Mouse (Mus musculus): ENCODE data around the gene Xpo6.
A peak's percentile ranks its signal among the peaks of the same experiment; 100 is the strongest.

Xpo6 gene

GRCm38 (mm10) chr7:126191471-126191870 is 8.8 kb downstream of the Xpo6 start:
- no peak for DNase-seq

GRCm38 (mm10) chr7:126189517-126189916 is 10.8 kb downstream of the Xpo6 start:
- DNase-seq, result no peak

- DNase-seq, result no peak
Measured at GRCm38 (mm10) chr7:126185999-126186398, 14.3 kb downstream of the Xpo6 start.

- DNase-seq, result no peak
Measured at GRCm38 (mm10) chr7:126183583-126183982, 16.7 kb downstream of the Xpo6 start.

GRCm38 (mm10) chr7:126181487-126181886 is 18.8 kb downstream of the Xpo6 start:
- DNase-seq, result no peak

DNA sequence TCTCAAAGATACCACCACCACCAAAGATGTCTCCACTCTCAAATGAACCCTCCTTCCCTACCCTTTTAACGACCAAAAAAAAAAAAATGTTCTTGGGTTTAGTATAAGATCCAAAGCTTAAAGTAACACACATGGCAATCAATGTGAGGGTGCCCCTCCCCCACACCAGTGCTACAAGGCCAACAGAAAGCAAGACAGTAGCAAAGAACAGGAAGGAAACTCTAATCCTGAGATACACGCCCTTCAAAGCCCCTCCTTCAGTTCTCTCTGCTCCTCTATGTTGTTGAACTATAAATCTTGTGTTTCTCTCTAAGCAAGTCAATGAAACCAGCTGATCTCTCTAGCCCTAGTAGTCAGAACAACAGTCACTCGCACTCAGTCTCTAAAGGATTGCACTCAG is 19.3 kb downstream of the Xpo6 start:
- DNase-seq, result no peak

DNA sequence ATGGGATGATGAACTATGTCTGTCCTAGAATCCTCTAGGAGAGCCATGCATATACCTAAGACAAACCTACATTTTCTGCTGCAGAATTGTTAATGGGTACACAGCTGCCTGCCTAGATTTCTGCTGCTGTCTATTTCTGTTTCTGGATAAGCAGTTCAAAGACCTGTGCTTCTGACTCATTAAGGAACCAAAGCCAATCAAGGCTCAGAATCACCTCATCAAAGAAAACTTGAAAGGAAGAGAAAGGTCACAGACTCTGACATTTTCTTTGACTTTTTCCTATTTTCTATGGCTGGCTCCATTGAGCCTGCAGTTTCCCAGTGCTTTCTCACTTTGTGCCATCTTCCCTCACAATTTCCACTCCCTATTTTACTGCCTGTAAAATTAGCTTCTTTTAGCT is 21.5 kb downstream of the Xpo6 start:
- no peak for DNase-seq

DNA sequence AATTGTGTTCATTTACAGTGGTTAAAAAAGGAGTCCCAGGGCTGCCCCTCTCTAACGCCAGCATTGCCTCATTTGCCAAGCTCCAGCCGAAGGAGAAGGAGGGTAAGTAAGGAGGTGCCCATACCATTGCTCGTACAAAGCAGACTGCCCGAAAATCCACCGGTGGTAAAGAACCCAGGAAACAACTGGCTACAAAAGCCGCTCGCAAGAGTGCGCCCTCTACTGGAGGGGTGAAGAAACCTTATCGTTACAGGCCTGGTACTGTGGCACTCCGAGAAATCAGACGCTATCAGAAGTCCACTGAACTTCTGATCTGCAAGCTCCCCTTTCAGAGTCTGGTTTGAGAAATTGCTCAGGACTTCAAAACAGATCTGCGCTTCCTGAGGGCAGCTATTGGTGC is 24.3 kb downstream of the Xpo6 start:
- DNase-seq, result no peak

DNA sequence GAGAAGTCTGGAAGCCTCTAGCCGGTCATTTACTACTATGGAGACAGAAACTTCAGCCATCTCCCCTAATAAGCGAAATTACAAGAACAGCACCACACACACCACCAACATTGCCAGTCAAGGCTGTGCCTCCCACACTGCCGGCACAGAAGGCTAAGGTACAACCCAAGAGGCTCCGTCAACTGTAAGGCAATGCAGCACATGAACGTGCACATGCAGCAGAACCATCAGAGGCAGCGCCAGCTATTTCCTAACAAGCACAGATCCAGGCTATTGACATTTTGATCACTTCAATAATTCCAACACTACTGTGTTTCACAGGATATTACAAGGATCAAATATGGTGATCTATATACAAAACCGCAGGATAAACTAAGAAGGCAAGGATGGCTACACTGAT is 24.8 kb downstream of the Xpo6 start:
- DNase-seq, result no peak

DNA sequence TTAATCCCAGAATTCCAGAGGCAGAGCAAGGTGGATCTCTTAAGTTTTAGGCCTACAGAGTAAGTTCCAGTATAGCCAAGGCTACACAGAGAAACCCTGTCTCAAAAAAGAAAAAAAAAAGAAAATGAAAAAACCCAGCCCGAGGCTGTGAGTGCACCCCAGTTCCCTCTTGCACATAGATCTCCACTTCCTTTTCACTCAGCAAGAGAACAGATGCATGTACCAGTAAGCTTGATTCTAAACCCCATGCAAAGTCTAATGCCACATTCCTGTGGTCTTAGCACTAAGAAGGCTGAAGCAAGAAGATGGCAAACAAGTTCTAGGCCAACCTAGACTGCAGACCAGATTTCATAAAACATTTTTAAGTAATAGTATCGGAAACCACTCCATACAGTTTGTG is 25.4 kb downstream of the Xpo6 start:
- DNase-seq, result no peak

- peak; percentile 71 for DNase-seq
Measured at GRCm38 (mm10) chr7:126172001-126172400, 28.3 kb downstream of the Xpo6 start.

GRCm38 (mm10) chr7:126168584-126168983 is 31.7 kb downstream of the Xpo6 start:
- no peak for DNase-seq

DNA sequence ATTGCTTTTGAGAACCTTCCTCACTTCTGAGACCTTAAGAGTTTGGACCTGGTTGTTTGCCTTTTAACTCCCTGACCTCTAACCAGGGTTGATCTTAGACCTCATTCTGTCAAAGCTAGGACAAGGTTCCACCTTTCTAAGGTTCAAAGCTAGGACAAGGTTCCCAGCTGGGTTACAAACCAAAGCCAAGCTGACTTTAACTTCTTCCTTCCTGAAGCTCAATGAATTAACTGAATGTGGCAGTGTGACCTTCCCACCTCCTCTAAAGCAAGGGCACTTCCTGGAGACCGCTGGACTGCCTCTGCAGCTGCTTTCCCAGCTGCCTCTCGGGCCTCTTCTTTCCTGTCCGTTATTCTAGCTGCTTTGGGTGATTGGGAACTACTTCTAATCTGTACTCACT is 32.9 kb downstream of the Xpo6 start:
- DNase-seq, result peak; percentile 26

- no peak for DNase-seq
Measured at GRCm38 (mm10) chr7:126166571-126166970, 33.7 kb downstream of the Xpo6 start.

DNA sequence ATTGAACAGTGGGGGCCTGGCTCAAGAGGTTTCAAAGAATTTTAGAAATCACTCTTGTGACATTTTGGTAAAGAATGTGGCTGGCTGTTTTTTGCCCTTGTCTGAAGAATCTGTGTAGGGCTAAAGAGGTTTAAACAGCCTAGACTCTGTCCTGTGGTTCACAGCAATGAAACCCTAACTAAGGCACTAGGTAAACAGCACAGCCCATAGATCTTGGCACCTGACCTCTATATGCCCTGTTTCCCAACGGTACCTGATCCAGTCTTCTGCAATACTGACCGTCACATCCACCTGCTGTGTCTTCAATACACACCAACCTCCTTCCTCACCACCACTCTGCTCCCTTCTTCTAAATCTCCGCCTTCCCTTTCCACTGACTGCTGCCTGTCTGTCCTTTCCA is 42.1 kb downstream of the Xpo6 start:
- no peak for DNase-seq

DNA sequence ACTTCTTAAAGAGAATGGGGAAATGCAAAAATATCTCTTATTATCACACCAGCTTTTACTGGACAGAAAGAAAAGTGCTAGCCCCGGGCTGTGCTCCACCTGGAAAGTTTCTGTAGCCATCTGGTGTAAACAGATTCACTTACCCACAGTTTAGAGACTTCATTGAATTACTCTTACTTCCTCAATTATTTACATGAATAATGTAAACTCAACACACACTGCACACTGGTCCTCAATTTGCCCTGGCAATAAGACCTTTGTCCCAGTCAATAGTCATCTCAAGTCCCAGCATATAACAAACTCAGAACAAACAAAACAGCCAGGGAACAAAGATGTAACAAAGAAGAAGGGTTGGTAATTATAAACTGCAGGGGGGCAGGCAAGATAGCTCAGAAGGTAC is 44.6 kb downstream of the Xpo6 start:
- DNase-seq, result no peak

GRCm38 (mm10) chr7:126154731-126155130 is 45.6 kb downstream of the Xpo6 start:
- DNase-seq, result no peak

DNA sequence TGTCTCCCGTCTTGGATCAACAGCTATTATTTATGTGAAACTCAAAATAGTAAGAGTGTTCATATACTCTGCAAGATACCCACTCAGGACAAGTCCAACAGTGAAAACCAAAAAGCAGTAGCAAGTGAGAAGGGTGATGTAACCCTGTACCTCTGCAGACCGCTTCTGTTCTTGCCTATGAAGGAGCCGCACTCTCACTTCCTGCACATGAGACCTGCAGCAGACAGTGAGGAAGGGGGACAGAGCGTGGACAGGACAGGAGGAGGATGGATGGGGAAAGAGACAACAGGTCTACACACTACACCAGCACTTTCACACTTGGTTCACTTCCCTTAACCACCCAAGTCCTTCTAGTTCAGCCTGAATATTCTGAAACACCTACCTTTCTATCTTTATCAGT is 48.0 kb downstream of the Xpo6 start:
- DNase-seq, result no peak

DNA sequence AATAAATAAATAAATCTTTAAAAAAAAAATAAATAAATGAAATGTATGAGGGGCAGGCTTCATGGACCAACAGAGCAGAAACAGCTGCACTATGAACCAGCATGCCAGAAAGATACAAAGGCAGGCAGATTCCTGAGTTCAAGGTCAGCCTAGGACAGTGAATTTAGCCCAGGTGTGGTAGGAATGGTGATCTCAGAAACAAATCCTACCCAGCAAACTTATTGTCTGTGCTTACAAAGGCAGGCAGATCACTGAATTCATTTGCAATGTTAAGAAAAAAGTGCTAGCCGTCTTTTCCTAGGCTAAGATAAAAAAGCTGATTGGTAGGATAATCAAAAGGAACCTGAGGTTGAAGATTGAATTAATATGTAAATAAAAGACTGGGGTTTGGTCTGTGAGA is 54.1 kb downstream of the Xpo6 start:
- DNase-seq, result no peak

DNA sequence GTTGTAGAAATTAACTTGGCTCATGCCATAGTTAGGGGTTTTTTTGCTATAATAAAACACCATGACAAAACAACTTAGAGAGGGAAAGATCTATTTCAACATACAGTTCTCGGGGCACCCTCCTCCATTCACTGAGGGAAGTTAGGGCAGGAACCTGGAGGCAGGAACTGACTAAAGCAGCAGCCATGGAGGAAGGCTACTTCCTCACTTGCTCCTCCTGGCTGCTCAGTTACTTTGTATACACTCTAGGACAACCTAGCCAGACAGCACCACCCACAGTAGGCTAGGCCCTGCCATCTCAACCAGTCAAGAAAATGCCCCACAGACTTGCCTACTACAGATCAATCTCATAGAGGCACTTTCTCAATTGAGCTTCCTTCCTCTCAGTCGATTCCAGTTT is 55.9 kb downstream of the Xpo6 start:
- DNase-seq, result no peak

DNA sequence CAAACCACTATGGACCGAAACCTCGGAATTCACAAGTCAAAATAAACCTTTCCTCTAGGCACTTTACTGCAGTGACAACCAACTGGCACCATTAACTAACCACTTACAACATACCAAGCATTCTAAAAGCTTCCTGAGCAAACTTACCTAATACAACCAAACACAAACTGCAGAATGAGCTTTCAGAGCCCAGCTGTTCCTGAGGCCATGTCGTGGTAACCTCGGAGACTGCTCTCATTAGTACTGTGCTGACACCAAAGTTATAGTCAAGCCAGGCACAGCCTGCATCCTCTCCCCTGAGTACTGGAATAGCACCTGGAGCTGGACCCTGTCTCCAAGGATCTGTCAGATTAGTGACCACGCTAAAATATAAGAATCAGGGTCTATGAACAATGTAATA is 62.5 kb downstream of the Xpo6 start:
- DNase-seq, result no peak

DNA sequence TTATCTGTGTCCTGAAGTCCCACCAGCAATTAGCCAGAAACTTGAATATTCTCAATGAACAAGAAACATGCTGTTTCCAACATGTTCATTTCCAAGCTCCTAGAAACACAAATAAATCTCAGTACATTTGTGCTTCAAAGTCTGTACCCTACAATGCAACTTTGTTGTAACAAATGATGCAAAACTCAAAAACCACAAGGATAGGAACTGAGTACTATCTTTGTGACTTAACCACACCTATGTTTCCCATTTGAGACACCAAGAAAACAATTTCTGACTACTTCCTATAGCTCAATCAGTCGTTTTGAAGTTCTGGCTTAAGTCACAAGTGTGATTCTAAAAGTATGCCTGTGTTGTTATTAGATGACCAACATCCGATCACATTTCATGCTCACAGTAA is 64.9 kb downstream of the Xpo6 start:
- no peak for DNase-seq

DNA sequence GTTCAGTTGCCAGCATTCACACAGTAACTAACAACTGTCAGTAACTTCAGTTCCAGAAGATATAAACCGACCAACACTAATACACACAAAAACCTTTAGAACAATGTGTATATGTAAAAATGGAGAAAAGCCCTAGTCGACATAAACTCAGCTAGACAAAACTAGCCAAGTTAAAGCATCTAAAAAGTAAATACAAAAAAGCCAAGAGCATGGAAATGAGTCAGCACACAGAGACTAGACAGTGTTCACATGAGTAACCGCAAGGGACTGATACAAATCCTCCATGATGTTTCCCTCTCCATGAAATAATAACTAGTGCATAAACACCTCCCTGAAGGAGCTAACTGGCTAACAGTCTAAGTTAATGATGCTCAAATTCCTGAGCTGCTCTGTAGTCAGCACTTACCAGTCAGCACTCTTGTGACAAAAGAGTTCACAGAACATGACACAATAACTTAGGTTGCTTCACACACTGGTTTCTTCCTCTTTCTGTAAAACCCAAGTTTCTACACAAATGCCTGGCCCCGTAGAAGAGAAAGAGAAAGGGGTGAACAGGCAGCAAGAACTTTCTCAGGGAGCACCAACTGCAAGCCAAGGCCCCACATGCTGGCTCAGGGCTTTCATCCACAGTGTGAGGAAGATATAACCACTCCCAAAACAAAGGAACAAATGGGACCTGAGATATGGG is 65.5 kb downstream of the Xpo6 start:
- DNase-seq, result no peak

GRCm38 (mm10) chr7:126127673-126128072 is 72.6 kb downstream of the Xpo6 start:
- no peak for DNase-seq

- no peak for DNase-seq
Measured at GRCm38 (mm10) chr7:126126502-126126901, 73.8 kb downstream of the Xpo6 start.

DNA sequence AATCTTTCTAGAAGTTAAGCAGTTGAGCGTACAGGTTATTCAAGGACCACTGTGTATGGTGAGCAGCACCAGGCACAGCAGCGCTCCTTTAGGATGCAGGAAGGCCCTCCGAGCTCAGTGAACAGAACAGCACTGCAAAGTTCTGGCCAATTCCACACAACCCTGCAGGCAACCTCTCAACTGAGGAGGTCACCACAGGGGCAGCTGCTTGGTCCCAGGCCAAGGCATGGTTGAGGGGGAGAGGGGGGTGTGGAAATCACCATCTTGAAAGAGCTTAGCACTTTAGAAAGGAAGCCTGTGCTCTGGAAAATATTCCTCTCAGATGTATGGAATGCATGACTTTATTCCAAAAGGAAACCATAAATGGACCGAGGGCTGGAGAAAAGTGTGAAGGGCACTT is 78.8 kb downstream of the Xpo6 start:
- no peak for DNase-seq

Measured in kidney, adult 11 months (tissue).